Mouse (Mus musculus) brain, embryonic 14.5 days (tissue): ENCODE data around the gene Klf13. TPM values are rescaled to one million over a fixed set of nuclear protein-coding genes. Genes with fewer than 3 reads are reported as not detected.
A peak's percentile ranks its signal among the peaks of the same experiment; 100 is the strongest.

ENCODE experiments used
- DNase-seq: peaks from one replicate; pipeline ENCODE4 v3.0.0-alpha.2; 2011; ENCODE audit warnings: low read depth
- CTCF ChIP-seq: fragments of 200-500 bp; IDR thresholded peaks from 2 replicates; pipeline ENCODE4 v1.5.1; 2012; ENCODE audit warnings: inconsistent platforms, mild to moderate bottlenecking, moderate library complexity, borderline replicate concordance; ENCODE audit not compliant: insufficient read depth, insufficient read length; ENCODE audit errors: extremely low read depth
- POLR2A ChIP-seq: fragments of 200-500 bp; IDR thresholded peaks from 2 replicates; pipeline ENCODE4 v1.6.1; 2012; ENCODE audit warnings: mild to moderate bottlenecking, inconsistent platforms, borderline replicate concordance; ENCODE audit not compliant: poor library complexity, insufficient read depth, insufficient read length, severe bottlenecking; ENCODE audit errors: extremely low read depth
- polyA plus RNA-seq: library from polyadenylated mRNA; depleted of rRNA; stranded (reverse); fragments of >200 nt; gene quantifications from 2 replicates; pipeline ENCODE4 v1.2.3, GENCODE M21; 2012; rRNA removed

Gene Klf13
- polyA plus RNA-seq, 1 experiment = 19.8 TPM

DNA sequence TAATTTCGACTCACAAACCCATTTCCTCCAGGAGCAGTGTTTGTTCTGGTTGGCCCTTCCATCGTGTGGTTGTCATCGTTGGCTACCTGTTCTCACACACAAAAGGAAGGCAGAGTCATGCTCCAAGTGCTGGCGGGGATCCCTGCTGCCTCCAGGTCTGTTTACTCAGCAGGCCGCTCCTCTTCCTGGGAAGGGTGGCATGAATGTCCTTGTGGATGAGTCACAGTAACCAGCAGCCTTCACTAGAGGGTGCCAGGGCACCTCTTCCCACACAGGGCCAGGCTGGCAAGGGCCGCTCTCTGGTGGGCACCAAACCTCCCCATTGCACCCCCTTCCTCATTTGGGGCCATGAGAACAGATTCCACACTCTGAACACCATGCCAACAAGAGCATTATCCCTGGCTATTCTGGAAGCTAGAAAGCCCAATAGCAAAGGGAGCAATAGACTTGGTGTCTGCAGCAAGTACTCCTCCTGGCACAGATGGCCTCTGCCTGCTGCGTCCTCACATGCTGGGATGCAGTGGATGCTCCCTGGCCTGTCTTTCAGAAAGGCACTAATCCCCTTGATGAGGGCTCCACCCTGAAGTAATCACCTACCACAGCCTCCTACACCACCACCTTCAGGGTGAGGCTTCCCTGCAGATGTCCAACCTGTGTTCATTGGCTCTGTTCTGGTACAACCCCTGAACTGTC, 86.7 kb downstream of the Klf13 start:
- TF ChIP-seq CTCF = no peak
- TF ChIP-seq POLR2A = no peak
- DNase-seq = peak; percentile 13

Other genes with a start within 250 kb of the Klf13 start
- gene E030018B13Rik, start 22.1 kb downstream of the Klf13 start, polyA plus RNA-seq = not detected in 2 replicates
- 0.20 and 0.31 TPM in 2 replicates for gene Trpm1, start 214.9 kb upstream of the Klf13 start, polyA plus RNA-seq